Comparison of ENCODE assay signal across 8 mouse cellular contexts in the genomic region with DNA sequence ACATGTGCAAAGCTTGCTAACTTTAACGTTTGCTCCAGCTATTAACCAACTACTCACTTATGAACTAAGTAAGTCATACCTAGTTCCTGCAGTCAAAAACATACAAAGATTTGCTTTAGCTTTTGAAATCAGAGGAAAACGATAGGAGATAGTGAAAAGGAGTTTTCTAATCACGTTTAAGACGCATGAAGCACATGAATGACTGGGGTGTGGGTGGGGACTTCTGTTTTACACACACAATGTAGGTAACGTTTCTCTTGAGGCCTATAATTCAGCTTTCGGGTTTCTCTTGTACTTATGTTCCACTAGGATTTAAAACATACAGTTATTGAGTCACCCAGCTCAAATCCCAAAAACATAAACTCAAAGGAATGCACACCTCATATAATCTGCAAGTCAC. TPM values are rescaled to one million over a fixed set of nuclear protein-coding genes. Genes with fewer than 3 reads are reported as not detected.
DNase-seq lines count a peak whose midpoint lies in the region; ATAC-seq and TF ChIP-seq lines count a peak whose summit lies in the region.

No protein-coding gene starts in this region.

- peaks cover 28% of the 10 kb centered on the region for H3K4me1 ChIP-seq in kidney, embryonic 16.5 days (ENCODE audit: insufficient read depth, low read length)
- H3K4me1 ChIP-seq in hindbrain, embryonic 16.5 days (ENCODE audit: control insufficient read depth, insufficient read depth, low read depth, low read length): peaks cover 14% of the 10 kb centered on the region
- peaks cover 6% of the 10 kb centered on the region; the same call in 1 of the 2 replicates for H3K4me1 ChIP-seq in midbrain, postnatal 0 days (ENCODE audit: insufficient read depth, low read length)

- no peak for TF ChIP-seq CTCF in midbrain, postnatal 0 days (IDR thresholded peaks at IDR 0.05)

- WGBS in kidney, embryonic 16.5 days: 24% methylated on average over 6 of the region's 6 CpGs
- 34% methylated on average over 6 of the region's 6 CpGs for WGBS in hindbrain, embryonic 16.5 days
- 36% methylated on average over 6 of the region's 6 CpGs for WGBS in midbrain, postnatal 0 days

- no peaks in the 10 kb centered on the region for H3K27me3 ChIP-seq in kidney, embryonic 16.5 days (ENCODE audit: insufficient read depth, low read length)
- no peaks in the 10 kb centered on the region for H3K27me3 ChIP-seq in hindbrain, embryonic 16.5 days (replicated peaks; ENCODE audit: control insufficient read depth, insufficient read depth, low read length)
- H3K27me3 ChIP-seq in midbrain, postnatal 0 days (ENCODE audit: insufficient read depth, low read length): no peaks in the 10 kb centered on the region

- H3K27ac ChIP-seq in kidney, embryonic 16.5 days (ENCODE audit: low read length): peak overlapping the region; percentile 93; the same call in 1 of the 2 replicates
- H3K27ac ChIP-seq in hindbrain, embryonic 16.5 days (ENCODE audit: low read depth, low read length): no peak overlapping the region
- H3K27ac ChIP-seq in midbrain, postnatal 0 days (ENCODE audit: low read depth, low read length): no peak overlapping the region

- H3K4me2 ChIP-seq in kidney, embryonic 16.5 days (replicated peaks; ENCODE audit: low read depth, low read length): peak overlapping the region; percentile 56
- H3K4me2 ChIP-seq in hindbrain, embryonic 16.5 days (ENCODE audit: low read length): peak overlapping the region; percentile 54
- peak overlapping the region; percentile 86 for H3K4me2 ChIP-seq in midbrain, postnatal 0 days (ENCODE audit: low read depth, low read length, poor library complexity, severe bottlenecking)

- H3K4me3 ChIP-seq in kidney, embryonic 16.5 days (ENCODE audit: low read length): peak overlapping the region; percentile 95
- H3K4me3 ChIP-seq in hindbrain, embryonic 16.5 days (ENCODE audit: low read length): peak overlapping the region; percentile 91
- H3K4me3 ChIP-seq in midbrain, postnatal 0 days (ENCODE audit: low read depth, low read length): peak overlapping the region; percentile 99

- no peak for ATAC-seq in kidney, embryonic 16.5 days (ENCODE audit: low FRiP score, low TSS enrichment)
- ATAC-seq in hindbrain, embryonic 16.5 days: no peak
- no peak for ATAC-seq in midbrain, postnatal 0 days (ENCODE audit: low FRiP score)

- peaks cover 39% of the 10 kb centered on the region for H3K36me3 ChIP-seq in kidney, embryonic 16.5 days (ENCODE audit: insufficient read depth, low read length)
- H3K36me3 ChIP-seq in hindbrain, embryonic 16.5 days (ENCODE audit: control insufficient read depth, insufficient read depth, low read length): peaks cover 21% of the 10 kb centered on the region
- H3K36me3 ChIP-seq in midbrain, postnatal 0 days (ENCODE audit: insufficient read depth, low read length): peaks cover 20% of the 10 kb centered on the region

- H3K9ac ChIP-seq in kidney, embryonic 16.5 days (replicated peaks; ENCODE audit: low read length): peak overlapping the region; percentile 97
- H3K9ac ChIP-seq in hindbrain, embryonic 16.5 days (ENCODE audit: low read depth, low read length): peak overlapping the region; percentile 94
- H3K9ac ChIP-seq in midbrain, postnatal 0 days (replicated peaks; ENCODE audit: low read length, poor library complexity, severe bottlenecking): peak overlapping the region; percentile 99

- no peaks in the 10 kb centered on the region for H3K9me3 ChIP-seq in kidney, embryonic 16.5 days (ENCODE audit: low read length)
- H3K9me3 ChIP-seq in hindbrain, embryonic 16.5 days (ENCODE audit: control insufficient read depth, low read length): no peaks in the 10 kb centered on the region
- H3K9me3 ChIP-seq in midbrain, postnatal 0 days (ENCODE audit: low read length): no peaks in the 10 kb centered on the region

- DNase-seq in kidney, adult 11 months: no peak
- DNase-seq in NIH3T3 (ENCODE audit: low read depth): peak; percentile 26
- DNase-seq in midbrain, postnatal 0 days (ENCODE audit: low spot score): no peak
- DNase-seq in left cerebral cortex, adult 18-20 months (ENCODE audit: low spot score in 2 of 2): no peak
- no peak for DNase-seq in adrenal gland, adult (ENCODE audit: inconsistent age in 2 of 2, low spot score in 1 of 2)
- no peak for DNase-seq in right cerebral cortex, adult 2 months (ENCODE audit: low spot score in 2 of 2)

RNA-seq across cellular contexts. Expression of a gene that starts 1.2 kb away (rescaled TPM):
- polyA plus RNA-seq in kidney, embryonic 16.5 days (2015; fragmentation: Nextera tagmentation; extraction: Ambion mirVana): 673 and 685 TPM in 2 replicates
- polyA plus RNA-seq in hindbrain, embryonic 16.5 days (2015; fragmentation: Nextera tagmentation; extraction: Ambion mirVana): 635 and 651 TPM in 2 replicates
- total RNA-seq in midbrain, postnatal 0 days (2014; rRNA removed): 427 and 430 TPM in 2 replicates
- 640 and 652 TPM in 2 replicates for polyA plus RNA-seq in midbrain, postnatal 0 days (2015; fragmentation: Nextera tagmentation; extraction: Ambion mirVana)
- 100 to 1,000 TPM; 557 to 570 TPM for total RNA-seq in left cerebral cortex, adult 18-20 months (2021)

RNA-seq across cellular contexts. Expression of a gene that starts 39.9 kb away (rescaled TPM):
- polyA plus RNA-seq in kidney, embryonic 16.5 days (2015; fragmentation: Nextera tagmentation; extraction: Ambion mirVana): 37.6 and 39.3 TPM in 2 replicates
- 19.7 and 20.6 TPM in 2 replicates for polyA plus RNA-seq in hindbrain, embryonic 16.5 days (2015; fragmentation: Nextera tagmentation; extraction: Ambion mirVana)
- total RNA-seq in midbrain, postnatal 0 days (2014; rRNA removed): 15.4 and 17.3 TPM in 2 replicates
- 16.9 and 17.7 TPM in 2 replicates for polyA plus RNA-seq in midbrain, postnatal 0 days (2015; fragmentation: Nextera tagmentation; extraction: Ambion mirVana)
- total RNA-seq in left cerebral cortex, adult 18-20 months (2021): 10 to 100 TPM; 13.0 to 14.2 TPM

RNA-seq across cellular contexts. Expression of a gene that starts 40.1 kb away (rescaled TPM):
- 15.8 and 18.8 TPM in 2 replicates for polyA plus RNA-seq in kidney, embryonic 16.5 days (2015; fragmentation: Nextera tagmentation; extraction: Ambion mirVana)
- polyA plus RNA-seq in hindbrain, embryonic 16.5 days (2015; fragmentation: Nextera tagmentation; extraction: Ambion mirVana): 12.2 and 15.2 TPM in 2 replicates
- total RNA-seq in midbrain, postnatal 0 days (2014; rRNA removed): 29.5 and 57.1 TPM in 2 replicates
- polyA plus RNA-seq in midbrain, postnatal 0 days (2015; fragmentation: Nextera tagmentation; extraction: Ambion mirVana): 14.2 and 16.4 TPM in 2 replicates
- 10 to 100 TPM; 11.8 to 16.0 TPM for total RNA-seq in left cerebral cortex, adult 18-20 months (2021)

RNA-seq across cellular contexts. Expression of a gene that starts 58.5 kb away (rescaled TPM):
- 191 and 202 TPM in 2 replicates for polyA plus RNA-seq in kidney, embryonic 16.5 days (2015; fragmentation: Nextera tagmentation; extraction: Ambion mirVana)
- polyA plus RNA-seq in hindbrain, embryonic 16.5 days (2015; fragmentation: Nextera tagmentation; extraction: Ambion mirVana): 68.7 and 83.7 TPM in 2 replicates
- total RNA-seq in midbrain, postnatal 0 days (2014; rRNA removed): 102 and 116 TPM in 2 replicates
- polyA plus RNA-seq in midbrain, postnatal 0 days (2015; fragmentation: Nextera tagmentation; extraction: Ambion mirVana): 44.6 and 54.8 TPM in 2 replicates
- total RNA-seq in left cerebral cortex, adult 18-20 months (2021): 10 to 100 TPM; 44.1 to 49.8 TPM
